Comparison of ENCODE assay signal across 8 mouse cellular contexts in genomic region chr17:46265918-46266618, GRCm38 (mm10). TPM values are rescaled to one million over a fixed set of nuclear protein-coding genes. Genes with fewer than 3 reads are reported as not detected.
DNase-seq lines count a peak whose midpoint lies in the region; ATAC-seq and TF ChIP-seq lines count a peak whose summit lies in the region.

No protein-coding gene starts in this region.

- no peaks in the 10 kb centered on the region for H3K9me3 ChIP-seq in heart, embryonic 12.5 days (replicated peaks)
- H3K9me3 ChIP-seq in intestine, embryonic 16.5 days (ENCODE audit: control insufficient read depth, low read length), result no peaks in the 10 kb centered on the region
- H3K9me3 ChIP-seq in midbrain, embryonic 11.5 days (ENCODE audit: control insufficient read depth, low read length), result no peaks in the 10 kb centered on the region

- no peaks in the 10 kb centered on the region for H3K27me3 ChIP-seq in heart, embryonic 12.5 days (replicated peaks)
- H3K27me3 ChIP-seq in intestine, embryonic 16.5 days (replicated peaks; ENCODE audit: control insufficient read depth, insufficient read depth, low read length), result no peaks in the 10 kb centered on the region
- no peaks in the 10 kb centered on the region for H3K27me3 ChIP-seq in midbrain, embryonic 11.5 days (ENCODE audit: control insufficient read depth, insufficient read depth, low read length)

- no peak for ATAC-seq in heart, embryonic 12.5 days (ENCODE audit: insufficient number of reproducible peaks, low FRiP score)
- ATAC-seq in intestine, embryonic 16.5 days, result peak; percentile 22
- 0 out of 2 replicates have a peak, but pooled peaks have one; percentile 22 for ATAC-seq in midbrain, embryonic 11.5 days (ENCODE audit: low FRiP score)

- H3K4me2 ChIP-seq in heart, embryonic 12.5 days, result no peak overlapping the region
- H3K4me2 ChIP-seq in intestine, embryonic 16.5 days (ENCODE audit: low read depth, low read length), result no peak overlapping the region
- no peak overlapping the region for H3K4me2 ChIP-seq in midbrain, embryonic 11.5 days

- intact Hi-C loops in gastrocnemius, adult 2 months (cut with DNase I), result loop anchor here (1.0 to 5.0 kb wide), 2 partner anchors 32 to 116 kb away; partner anchors contain the start of gene Zfp318
- intact Hi-C loops in left cerebral cortex, postnatal 36 days (cut with DNase I), result loop anchor here (2.0 to 5.0 kb wide), 2 partner anchors 33 to 121 kb away; no protein-coding TSS in a partner anchor

- no peak overlapping the region for H3K4me3 ChIP-seq in heart, embryonic 12.5 days
- no peak overlapping the region for H3K4me3 ChIP-seq in gastrocnemius, adult 2 months
- H3K4me3 ChIP-seq in intestine, embryonic 16.5 days (ENCODE audit: low read length), result no peak overlapping the region
- no peak overlapping the region for H3K4me3 ChIP-seq in midbrain, embryonic 11.5 days (ENCODE audit: low read depth, low read length)

- peak; percentile 96 for TF ChIP-seq CTCF in gastrocnemius, adult 2 months (IDR thresholded peaks at IDR 0.05)

- 21% methylated on average over 14 of the region's 14 CpGs for WGBS in heart, embryonic 12.5 days
- 20% methylated on average over 14 of the region's 14 CpGs for WGBS in intestine, embryonic 16.5 days
- WGBS in midbrain, embryonic 11.5 days, result 27% methylated on average over 14 of the region's 14 CpGs

- peaks cover 33% of the 10 kb centered on the region for H3K4me1 ChIP-seq in heart, embryonic 12.5 days (replicated peaks)
- H3K4me1 ChIP-seq in intestine, embryonic 16.5 days (ENCODE audit: control insufficient read depth, insufficient read depth, low read length), result peaks cover 41% of the 10 kb centered on the region
- H3K4me1 ChIP-seq in midbrain, embryonic 11.5 days (ENCODE audit: control insufficient read depth, insufficient read depth, low read length), result no peaks in the 10 kb centered on the region

- peaks cover 82% of the 10 kb centered on the region for H3K36me3 ChIP-seq in heart, embryonic 12.5 days
- H3K36me3 ChIP-seq in intestine, embryonic 16.5 days (ENCODE audit: control insufficient read depth, insufficient read depth, low read length), result peaks cover 26% of the 10 kb centered on the region
- peaks cover 13% of the 10 kb centered on the region for H3K36me3 ChIP-seq in midbrain, embryonic 11.5 days (ENCODE audit: control insufficient read depth, insufficient read depth, low read length)

- H3K27ac ChIP-seq in heart, embryonic 12.5 days (ENCODE audit: poor library complexity, severe bottlenecking), result no peak overlapping the region; the same call in 1 of the 2 replicates
- H3K27ac ChIP-seq in gastrocnemius, adult 2 months, result peak overlapping the region; percentile 66
- no peak overlapping the region for H3K27ac ChIP-seq in intestine, embryonic 16.5 days (ENCODE audit: low read length)
- H3K27ac ChIP-seq in midbrain, embryonic 11.5 days (ENCODE audit: low read depth, low read length), result no peak overlapping the region

- peak; percentile 97 for DNase-seq in heart, adult 11 months
- peak; percentile 81 to 92 for DNase-seq in cerebellum, postnatal 4 days (ENCODE audit: low spot score in 2 of 2)
- DNase-seq in gastrocnemius, adult 2 months, result peak; percentile 88
- peak; percentile 82 to 85 for DNase-seq in left cerebral cortex, postnatal 36 days (ENCODE audit: low spot score in 2 of 2)
- DNase-seq in midbrain, embryonic 11.5 days (ENCODE audit: low spot score, missing footprints), result peak; percentile 99
- DNase-seq in spleen, adult 18-20 months, result peak; percentile 47 to 73

- H3K9ac ChIP-seq in heart, embryonic 12.5 days, result no peak overlapping the region
- 0 out of 2 replicates have a peak overlapping the region, but pooled peaks have one; percentile 16 for H3K9ac ChIP-seq in intestine, embryonic 16.5 days (ENCODE audit: low read depth, low read length)
- H3K9ac ChIP-seq in midbrain, embryonic 11.5 days (ENCODE audit: low read length), result no peak overlapping the region

RNA-seq across cellular contexts. Expression of gene Lrrc73, which starts 12.7 kb away (rescaled TPM):
- 0.89 and 0.91 TPM in 2 replicates for polyA plus RNA-seq in heart, embryonic 12.5 days (2016; fragmentation: Nextera tagmentation; extraction: Ambion mirVana)
- under 1 TPM in 1 of 2 experiments, not detected in 1; 0.14 TPM for total RNA-seq in gastrocnemius, adult 2 months (2021)
- polyA plus RNA-seq in intestine, embryonic 16.5 days (2015; fragmentation: Nextera tagmentation; extraction: Ambion mirVana), result 0.43 and 0.75 TPM in 2 replicates
- total RNA-seq in left cerebral cortex, postnatal 36 days (2021), result 10 to 100 TPM; 63.1 to 73.6 TPM
- 2.9 and 3.4 TPM in 2 replicates for polyA plus RNA-seq in midbrain, embryonic 11.5 days (2014; fragmentation: Nextera tagmentation; extraction: Ambion mirVana)

RNA-seq across cellular contexts. Expression of gene Tjap1, which starts 16.8 kb away (rescaled TPM):
- polyA plus RNA-seq in heart, embryonic 12.5 days (2016; fragmentation: Nextera tagmentation; extraction: Ambion mirVana), result 43.7 and 44.1 TPM in 2 replicates
- 10 to 100 TPM; 37.2 to 43.8 TPM for total RNA-seq in gastrocnemius, adult 2 months (2021)
- polyA plus RNA-seq in intestine, embryonic 16.5 days (2015; fragmentation: Nextera tagmentation; extraction: Ambion mirVana), result 27.0 and 29.6 TPM in 2 replicates
- total RNA-seq in left cerebral cortex, postnatal 36 days (2021), result 10 to 100 TPM; 35.9 to 48.4 TPM
- 43.8 and 51.0 TPM in 2 replicates for polyA plus RNA-seq in midbrain, embryonic 11.5 days (2014; fragmentation: Nextera tagmentation; extraction: Ambion mirVana)

RNA-seq across cellular contexts. Expression of gene Yipf3, which starts 18.2 kb away (rescaled TPM):
- 66.6 and 72.0 TPM in 2 replicates for polyA plus RNA-seq in heart, embryonic 12.5 days (2016; fragmentation: Nextera tagmentation; extraction: Ambion mirVana)
- total RNA-seq in gastrocnemius, adult 2 months (2021), result 10 to 100 TPM; 55.8 to 59.5 TPM
- polyA plus RNA-seq in intestine, embryonic 16.5 days (2015; fragmentation: Nextera tagmentation; extraction: Ambion mirVana), result 122 and 123 TPM in 2 replicates
- total RNA-seq in left cerebral cortex, postnatal 36 days (2021), result 10 to 100 TPM; 84.6 to 85.6 TPM
- 57.9 and 67.6 TPM in 2 replicates for polyA plus RNA-seq in midbrain, embryonic 11.5 days (2014; fragmentation: Nextera tagmentation; extraction: Ambion mirVana)

RNA-seq across cellular contexts. Expression of gene Polr1c, which starts 18.2 kb away (rescaled TPM):
- 44.5 and 48.6 TPM in 2 replicates for polyA plus RNA-seq in heart, embryonic 12.5 days (2016; fragmentation: Nextera tagmentation; extraction: Ambion mirVana)
- 10 to 100 TPM; 13.7 to 14.5 TPM for total RNA-seq in gastrocnemius, adult 2 months (2021)
- polyA plus RNA-seq in intestine, embryonic 16.5 days (2015; fragmentation: Nextera tagmentation; extraction: Ambion mirVana), result 64.5 and 69.5 TPM in 2 replicates
- total RNA-seq in left cerebral cortex, postnatal 36 days (2021), result 10 to 100 TPM; 36.3 to 38.8 TPM
- 108 and 114 TPM in 2 replicates for polyA plus RNA-seq in midbrain, embryonic 11.5 days (2014; fragmentation: Nextera tagmentation; extraction: Ambion mirVana)

RNA-seq across cellular contexts. Expression of gene Dlk2, which starts 31.2 kb away (rescaled TPM):
- 0.28 and 0.33 TPM in 2 replicates for polyA plus RNA-seq in heart, embryonic 12.5 days (2016; fragmentation: Nextera tagmentation; extraction: Ambion mirVana)
- total RNA-seq in gastrocnemius, adult 2 months (2021), result not detected
- 0.54 and 0.69 TPM in 2 replicates for polyA plus RNA-seq in intestine, embryonic 16.5 days (2015; fragmentation: Nextera tagmentation; extraction: Ambion mirVana)
- total RNA-seq in left cerebral cortex, postnatal 36 days (2021), result 10 to 100 TPM; 50.7 to 71.8 TPM
- 0.30 and 0.42 TPM in 2 replicates for polyA plus RNA-seq in midbrain, embryonic 11.5 days (2014; fragmentation: Nextera tagmentation; extraction: Ambion mirVana)
